Mouse (Mus musculus): ENCODE data around the gene Olfr263. TPM values are rescaled to one million over a fixed set of nuclear protein-coding genes. Genes with fewer than 3 reads are reported as not detected.

Olfr263 gene
- total RNA-seq, 2 experiments from 2014 or later, result not detected

GRCm38 (mm10) chr13:21183661-21184060 is 54.2 kb downstream of the Olfr263 start:
- intact Hi-C loops (cut with DNase I), result loop anchor here (5.0 kb wide), 1 partner anchor 529 kb away; no protein-coding TSS in a partner anchor

GRCm38 (mm10) chr13:21185521-21185920 is 56.1 kb downstream of the Olfr263 start:
- DNase-seq (ENCODE audit: low spot score in 2 of 2), result no peak
- intact Hi-C loops (cut with DNase I), result no loop called here

More at GRCm38 (mm10) chr13:21183661-21184060, 54.2 kb downstream of the Olfr263 start:
- no peak for DNase-seq (ENCODE audit: low spot score in 2 of 2)

Other genes starting within 250 kb of the Olfr263 start
- gene Olfr1370, start 54.7 kb upstream of the Olfr263 start, total RNA-seq (2021), result not detected
- gene Olfr1369-ps1, start 18.2 kb upstream of the Olfr263 start, total RNA-seq (2021), result not detected
- not detected for gene Olfr1368, start 16.2 kb downstream of the Olfr263 start, total RNA-seq (2021)
- 10 to 100 TPM; 34.3 to 41.2 TPM for gene Trim27, start 49.8 kb downstream of the Olfr263 start, total RNA-seq (2021)
- gene Gpx5, start 163.1 kb downstream of the Olfr263 start, total RNA-seq (2021), result not detected
- gene Gpx6, start 182.5 kb downstream of the Olfr263 start, total RNA-seq (2021), result not detected
- not detected for gene Olfr1367, start 217.3 kb downstream of the Olfr263 start, total RNA-seq (2021)
- gene Zscan12, start 233.2 kb downstream of the Olfr263 start, total RNA-seq (2021), result 1 to 10 TPM; 7.5 to 7.9 TPM